Mouse (Mus musculus) spleen, adult 2 months (tissue): ENCODE data around the gene Slfn2.
"Not testable (repeated sequence)": the region's sequence is repeated elsewhere in the genome, so short reads cannot be mapped to it uniquely, and the experiment has no call there.

Experiments used
- CTCF ChIP-seq: fragments of 200-500 bp; IDR thresholded peaks from 2 replicates; pipeline ENCODE4 v1.5.1; 2011; ENCODE audit warnings: mild to moderate bottlenecking, inconsistent platforms; ENCODE audit not compliant: insufficient read depth, insufficient read length, insufficient replicate concordance; ENCODE audit errors: extremely low read depth
- POLR2A ChIP-seq: fragments of 200-500 bp; IDR thresholded peaks from 2 replicates; pipeline ENCODE4 v1.6.1; 2011; ENCODE audit warnings: low read depth, low read length, inconsistent platforms

DNA sequence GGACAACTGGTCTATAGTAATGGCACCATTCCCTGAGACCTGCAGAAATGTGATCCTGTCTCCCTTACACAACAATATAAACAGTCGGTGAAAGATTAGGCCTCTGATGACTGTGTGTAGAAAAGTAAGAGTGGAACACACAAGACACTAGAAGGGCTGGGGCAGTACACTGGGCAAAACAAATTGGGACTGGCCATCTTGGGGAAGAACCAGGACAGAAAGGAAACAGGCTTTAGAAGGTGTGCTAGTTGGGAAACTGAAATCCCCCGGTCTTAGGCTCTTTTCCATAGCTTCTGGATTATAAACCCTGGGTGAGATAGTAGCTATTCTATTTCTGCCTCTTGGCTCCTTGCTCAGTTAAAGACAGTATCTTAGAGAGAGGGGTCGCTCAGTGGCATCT is 26.2 kb upstream of the Slfn2 start:
- not testable (repeated sequence) for TF ChIP-seq CTCF, POLR2A
